Mouse (Mus musculus) ES-Bruce4 (cell line): ENCODE data around the gene Elovl6. TPM values are rescaled to one million over a fixed set of nuclear protein-coding genes. Genes with fewer than 3 reads are reported as not detected.

ENCODE experiments used
- H3K27ac ChIP-seq: 2 replicates; pipeline ENCODE4 v1.5.1; 2012; ENCODE audit warnings: low read length, inconsistent platforms; ENCODE audit not compliant: insufficient read depth
- H3K27me3 ChIP-seq: 2 replicates; pipeline ENCODE4 v1.6.1; 2012; ENCODE audit warnings: mild to moderate bottlenecking, low read length, inconsistent platforms; ENCODE audit not compliant: control insufficient read depth, poor library complexity, insufficient read depth, severe bottlenecking
- H3K36me3 ChIP-seq: 2 replicates; pipeline ENCODE4 v1.6.1; 2012; ENCODE audit warnings: inconsistent platforms, mild to moderate bottlenecking, low read length, moderate library complexity; ENCODE audit not compliant: control insufficient read depth, poor library complexity, insufficient read depth, severe bottlenecking
- H3K4me1 ChIP-seq: one replicate; pipeline ENCODE4 v1.8.1; 2011; ENCODE audit warnings: low read length; ENCODE audit not compliant: control insufficient read depth, insufficient read depth
- H3K4me3 ChIP-seq: 2 replicates; pipeline ENCODE4 v1.5.1; 2011; ENCODE audit warnings: low read depth, mild to moderate bottlenecking, low read length
- H3K9ac ChIP-seq: 2 replicates; pipeline ENCODE4 v1.6.1; 2012; ENCODE audit warnings: low read depth, mild to moderate bottlenecking, inconsistent platforms; ENCODE audit not compliant: poor library complexity, severe bottlenecking
- H3K9me3 ChIP-seq: replicated peaks from 2 replicates; pipeline ENCODE4 v1.6.1; 2012; ENCODE audit warnings: mild to moderate bottlenecking, low read length, inconsistent platforms; ENCODE audit not compliant: control insufficient read depth, poor library complexity, insufficient read depth, severe bottlenecking
- CTCF ChIP-seq: IDR thresholded peaks from one replicate; pipeline ENCODE4 v1.8.1; 2011; ENCODE audit warnings: low read depth, low read length
- EP300 ChIP-seq: IDR thresholded peaks from 2 replicates; pipeline ENCODE4 v1.6.1; 2011; ENCODE audit warnings: low read depth, low read length; ENCODE audit not compliant: insufficient read depth
- POLR2A ChIP-seq: IDR thresholded peaks from one replicate; pipeline ENCODE4 v1.8.1; 2011; ENCODE audit warnings: low read length; ENCODE audit not compliant: insufficient read depth
- polyA plus RNA-seq: library from polyadenylated mRNA; stranded (reverse); fragments of >200 nt; gene quantifications from 2 replicates; pipeline ENCODE4 v1.2.4, GENCODE M21; 2011; ENCODE audit warnings: low read depth; ENCODE audit not compliant: missing spikeins, insufficient read depth, insufficient read length

The Elovl6 gene
- polyA plus RNA-seq, 1 experiment, result 124 TPM

- no peak overlapping the region for H3K4me3 ChIP-seq
- H3K27ac ChIP-seq, result no peak overlapping the region
- peaks cover 6% of the 10 kb centered on the region for H3K4me1 ChIP-seq
- H3K36me3 ChIP-seq, result peaks cover 16% of the 10 kb centered on the region
- H3K9ac ChIP-seq, result no peak overlapping the region
- no peaks in the 10 kb centered on the region for H3K27me3 ChIP-seq
- TF ChIP-seq POLR2A (no peak), CTCF (no peak)
- H3K9me3 ChIP-seq, result no peaks in the 10 kb centered on the region
Measured at GRCm38 (mm10) chr3:129578741-129579475, 46.8 kb downstream of the Elovl6 start.

GRCm38 (mm10) chr3:129581024-129581423, 48.9 kb downstream of the Elovl6 start:
- Histone ChIP-seq H3K27ac (no peak overlapping the region), H3K4me3 (no peak overlapping the region), H3K4me1 (peaks cover 10% of the 10 kb centered on the region), H3K27me3 (no peaks in the 10 kb centered on the region), H3K9me3 (no peaks in the 10 kb centered on the region), H3K9ac (no peak overlapping the region), H3K36me3 (peaks cover 15% of the 10 kb centered on the region)
- TF ChIP-seq POLR2A (no peak), CTCF (no peak), EP300 (no peak)

GRCm38 (mm10) chr3:129582449-129582848, 50.3 kb downstream of the Elovl6 start:
- TF ChIP-seq CTCF (no peak), EP300 (no peak), POLR2A (no peak)
- H3K4me1 ChIP-seq, result peaks cover 10% of the 10 kb centered on the region
- H3K27me3 ChIP-seq, result no peaks in the 10 kb centered on the region
- no peak overlapping the region for H3K9ac ChIP-seq
- peaks cover 8% of the 10 kb centered on the region for H3K36me3 ChIP-seq
- H3K27ac ChIP-seq, result no peak overlapping the region
- no peak overlapping the region for H3K4me3 ChIP-seq
- H3K9me3 ChIP-seq, result no peaks in the 10 kb centered on the region

- H3K27me3 ChIP-seq, result no peaks in the 10 kb centered on the region
- no peak for TF ChIP-seq EP300
- no peak for TF ChIP-seq POLR2A
- no peak for TF ChIP-seq CTCF
- H3K27ac ChIP-seq, result no peak overlapping the region
- peaks cover 7% of the 10 kb centered on the region for H3K36me3 ChIP-seq
- no peaks in the 10 kb centered on the region for H3K9me3 ChIP-seq
- no peak overlapping the region for H3K9ac ChIP-seq
- H3K4me3 ChIP-seq, result no peak overlapping the region
- peaks cover 10% of the 10 kb centered on the region for H3K4me1 ChIP-seq
Measured at GRCm38 (mm10) chr3:129583290-129583689, 51.1 kb downstream of the Elovl6 start.

DNA sequence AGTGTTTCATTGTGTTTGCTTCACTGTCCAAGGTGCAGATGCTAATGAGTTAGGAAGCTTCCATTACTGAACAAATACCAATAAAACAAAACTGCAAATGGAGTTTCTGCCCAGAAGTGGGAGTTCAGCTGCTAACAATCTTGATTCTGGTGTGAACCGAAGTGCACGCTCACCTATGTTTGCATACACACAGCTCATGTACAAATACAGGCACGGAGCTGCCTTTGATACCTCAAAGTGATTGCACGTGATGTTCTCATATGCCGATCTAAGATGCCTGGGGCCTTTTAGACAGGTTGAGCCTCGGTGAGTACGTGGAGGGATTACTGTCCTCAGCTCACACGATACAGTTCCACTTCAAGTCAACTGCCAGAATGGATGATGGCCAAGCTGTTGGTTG, 55.8 kb downstream of the Elovl6 start:
- H3K27ac ChIP-seq, result no peak overlapping the region
- peaks cover 11% of the 10 kb centered on the region for H3K4me1 ChIP-seq
- H3K36me3 ChIP-seq, result peaks cover 8% of the 10 kb centered on the region; the same call in 1 of the 2 replicates
- no peak overlapping the region for H3K9ac ChIP-seq
- H3K9me3 ChIP-seq, result no peaks in the 10 kb centered on the region
- H3K4me3 ChIP-seq, result no peak overlapping the region
- no peaks in the 10 kb centered on the region for H3K27me3 ChIP-seq
- TF ChIP-seq CTCF (no peak), EP300 (no peak), POLR2A (no peak)

DNA sequence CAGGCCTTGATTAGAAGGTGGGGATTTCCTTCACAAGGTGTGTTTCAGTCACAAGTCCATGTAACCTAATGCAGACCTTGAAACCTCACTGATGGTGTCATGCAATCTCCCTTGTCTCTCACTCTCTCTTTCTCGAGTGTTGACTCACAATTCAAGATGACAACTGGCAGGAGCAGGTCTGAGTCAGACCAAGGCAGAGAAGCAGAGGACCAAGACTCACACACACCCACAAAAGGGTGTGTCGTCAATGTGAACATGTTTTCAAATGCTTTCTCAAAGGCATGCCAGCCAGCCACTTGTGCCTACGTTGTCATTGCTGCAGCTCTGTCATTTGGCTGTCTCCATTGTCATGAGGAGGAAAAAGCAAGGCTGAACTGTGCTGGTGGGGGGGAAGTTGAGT, 56.6 kb downstream of the Elovl6 start:
- Histone ChIP-seq H3K36me3 (peaks cover 6% of the 10 kb centered on the region; the same call in 1 of the 2 replicates), H3K27me3 (no peaks in the 10 kb centered on the region), H3K27ac (no peak overlapping the region), H3K9ac (no peak overlapping the region), H3K4me3 (no peak overlapping the region), H3K9me3 (no peaks in the 10 kb centered on the region), H3K4me1 (peaks cover 11% of the 10 kb centered on the region)
- TF ChIP-seq POLR2A, result no peak
- TF ChIP-seq CTCF, result no peak
- no peak for TF ChIP-seq EP300
